Mouse (Mus musculus) C2C12 (cell line): ENCODE data around the gene Ppib. TPM values are rescaled to one million over a fixed set of nuclear protein-coding genes. Genes with fewer than 3 reads are reported as not detected.
A peak's percentile ranks its signal among the peaks of the same experiment; 100 is the strongest.

ENCODE experiments used
- H3K27me3 ChIP-seq: one replicate; pipeline ENCODE4 v1.6.1; 2011; ENCODE audit not compliant: control insufficient read depth, insufficient read depth, insufficient read length
- H3K36me3 ChIP-seq: one replicate; pipeline ENCODE4 v1.6.1; 2011; ENCODE audit not compliant: control insufficient read depth, insufficient read depth
- H3K4me3 ChIP-seq: one replicate; pipeline ENCODE4 v1.5.1; 2011; ENCODE audit warnings: mild to moderate bottlenecking, control low read depth; ENCODE audit not compliant: poor library complexity, insufficient read depth, severe bottlenecking
- H3K79me2 ChIP-seq: one replicate; pipeline ENCODE4 v1.6.1; 2011; ENCODE audit not compliant: control insufficient read depth, insufficient read depth
- H3K79me3 ChIP-seq: one replicate; pipeline ENCODE4 v1.6.1; 2011; ENCODE audit warnings: low read depth, control low read depth
- H3ac ChIP-seq: one replicate; pipeline ENCODE3; 2011; ENCODE audit warnings: low read depth; ENCODE audit not compliant: control insufficient read depth, insufficient read length
- CEBPB ChIP-seq: IDR thresholded peaks from one replicate; pipeline ENCODE4 v1.6.1; 2011; ENCODE audit warnings: low read depth, mild to moderate bottlenecking, control low read depth, moderate library complexity
- CTCF ChIP-seq: IDR thresholded peaks from one replicate; pipeline ENCODE4 v1.5.1; 2011; ENCODE audit not compliant: control insufficient read depth, insufficient read depth, insufficient read length
- FOSL1 ChIP-seq: IDR thresholded peaks from one replicate; pipeline ENCODE4 v1.8.0; 2011; ENCODE audit warnings: mild to moderate bottlenecking, low read length; ENCODE audit not compliant: poor library complexity, insufficient read depth, severe bottlenecking
- MAX ChIP-seq: IDR thresholded peaks from one replicate; pipeline ENCODE4 v1.6.1; 2011; ENCODE audit warnings: mild to moderate bottlenecking, control low read depth
- MYOD1 ChIP-seq: IDR thresholded peaks from one replicate; pipeline ENCODE4 v1.6.1; 2011; ENCODE audit warnings: low read depth; ENCODE audit not compliant: control insufficient read depth, insufficient read length
- MYOG ChIP-seq: IDR thresholded peaks from one replicate; pipeline ENCODE4 v1.6.1; 2011; ENCODE audit not compliant: control insufficient read depth, insufficient read length; ENCODE audit errors: extremely low read depth
- USF1 ChIP-seq: IDR thresholded peaks from one replicate; pipeline ENCODE4 v1.6.1; 2011; ENCODE audit warnings: low read depth, mild to moderate bottlenecking, control low read depth, moderate library complexity
- polyA plus RNA-seq: library from polyadenylated mRNA; unstranded; fragments of >200 nt; fragmentation: generic; extraction: Trizol; gene quantifications from one replicate; pipeline ENCODE4 v1.2.1, GENCODE M21; 2012; ENCODE audit warnings: missing spikeins

Ppib gene
- polyA plus RNA-seq, 1 experiment = 781 TPM

DNA sequence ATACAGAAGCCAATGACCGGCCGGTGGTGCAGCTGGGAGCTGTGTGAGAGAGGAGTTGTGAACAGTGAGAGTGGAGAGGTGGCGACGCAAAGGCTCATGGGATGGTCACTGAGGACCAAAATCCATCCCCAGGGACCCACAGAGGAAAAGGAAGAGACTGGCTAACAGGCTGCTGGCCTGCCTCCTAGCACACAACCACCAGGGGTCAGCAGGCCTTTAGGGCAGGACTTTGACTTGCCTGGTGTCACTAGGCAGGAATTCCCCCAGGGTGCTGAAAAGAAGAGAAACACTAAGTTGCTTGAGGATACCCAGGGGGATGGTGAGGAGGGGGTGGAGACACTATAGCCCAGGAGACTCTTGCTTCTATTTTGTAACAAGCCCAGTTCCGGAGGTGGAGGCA, 7.5 kb downstream of the Ppib start:
- Histone ChIP-seq H3K4me3 (no peak overlapping the region), H3K79me3 (peaks cover 6% of the 10 kb centered on the region), H3K79me2 (peaks cover 9% of the 10 kb centered on the region), H3ac (no peak overlapping the region), H3K36me3 (peaks cover 39% of the 10 kb centered on the region), H3K27me3 (no peaks in the 10 kb centered on the region)
- TF ChIP-seq MYOG (no peak), CTCF (peak; percentile 49)

DNA sequence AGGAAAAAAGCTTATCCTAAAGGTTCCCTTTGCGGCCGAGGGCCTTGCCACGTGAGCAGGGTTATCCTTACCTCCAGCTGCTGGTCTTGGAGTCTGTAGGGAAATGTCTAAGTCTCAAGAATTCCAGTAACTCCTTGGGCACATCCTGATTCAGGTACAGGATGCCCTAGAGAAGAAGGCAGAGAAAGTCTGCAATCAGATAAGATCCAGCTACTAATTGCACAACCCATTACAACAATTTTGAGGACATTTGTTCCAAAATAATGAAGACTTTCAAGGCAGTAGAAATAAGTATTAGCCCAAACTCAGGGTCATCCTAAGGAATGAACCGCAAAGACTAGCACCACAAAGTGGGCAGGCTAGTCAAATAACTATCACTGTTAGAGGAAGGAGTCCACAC, 8.0 kb downstream of the Ppib start:
- Histone ChIP-seq H3K27me3 (no peaks in the 10 kb centered on the region), H3K79me2 (peaks cover 4% of the 10 kb centered on the region), H3K36me3 (peaks cover 34% of the 10 kb centered on the region), H3ac (no peak overlapping the region), H3K4me3 (no peak overlapping the region), H3K79me3 (peaks cover 1% of the 10 kb centered on the region)
- TF ChIP-seq MYOD1 = no peak
- TF ChIP-seq FOSL1 = no peak
- TF ChIP-seq USF1 = no peak
- no peak for TF ChIP-seq MYOG
- TF ChIP-seq MAX = no peak
- no peak for TF ChIP-seq CTCF
- TF ChIP-seq CEBPB = no peak

DNA sequence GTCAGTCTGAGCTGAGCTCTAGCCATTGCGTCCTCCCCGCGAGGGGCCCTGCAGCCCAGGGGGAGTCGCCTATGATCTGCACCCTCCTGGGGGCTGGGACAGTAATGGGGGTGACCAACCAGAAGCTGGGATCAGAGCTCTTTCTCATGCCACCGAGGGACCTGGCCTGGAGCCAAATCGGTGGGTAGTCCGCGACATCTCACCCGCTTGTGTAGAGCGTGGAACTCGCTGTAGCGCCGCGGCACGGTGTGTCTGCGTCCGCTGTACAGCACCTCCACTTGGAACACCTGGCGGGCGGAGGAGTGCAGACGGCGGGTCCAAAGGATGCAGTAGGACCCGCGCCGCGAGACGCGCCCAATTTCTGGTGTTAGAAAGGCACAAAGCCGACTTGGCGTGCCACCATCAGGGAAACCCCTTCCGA, 9.0 kb downstream of the Ppib start:
- Histone ChIP-seq H3K36me3 (peaks cover 25% of the 10 kb centered on the region), H3K79me3 (no peaks in the 10 kb centered on the region), H3ac (no peak overlapping the region), H3K27me3 (no peaks in the 10 kb centered on the region), H3K4me3 (no peak overlapping the region), H3K79me2 (no peaks in the 10 kb centered on the region)
- TF ChIP-seq CEBPB (no peak), FOSL1 (no peak), MAX (no peak), MYOD1 (no peak), USF1 (no peak), CTCF (no peak), MYOG (no peak)

DNA sequence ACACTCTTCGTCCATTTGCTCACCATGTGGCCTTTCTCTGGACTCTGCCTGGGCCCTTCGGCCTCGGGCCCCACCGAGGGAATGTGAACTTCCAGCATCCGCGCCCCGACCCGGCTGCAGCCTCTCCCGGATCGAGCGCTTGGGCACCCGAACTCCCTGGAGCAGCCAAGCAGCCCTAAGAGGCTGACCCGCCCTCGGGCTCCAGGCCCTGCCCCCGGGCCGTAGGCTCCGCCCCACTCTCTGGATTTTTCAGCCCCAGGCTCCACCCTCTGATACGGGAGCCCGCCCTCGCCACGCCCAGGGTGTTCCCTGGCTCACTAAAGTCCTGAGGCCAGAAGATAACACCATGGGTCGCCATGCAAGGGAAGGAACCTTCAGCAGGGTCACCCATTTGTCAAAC, 9.6 kb downstream of the Ppib start, which contains the start of gene Snx22:
Snx22 (minus strand) TSS at position 137 of the 400 bp plus-strand sequence.
- no peaks in the 10 kb centered on the region for H3K79me2 ChIP-seq
- no peak for TF ChIP-seq CEBPB
- no peak for TF ChIP-seq FOSL1
- no peak for TF ChIP-seq MAX
- TF ChIP-seq MYOG = no peak
- no peak for TF ChIP-seq MYOD1
- TF ChIP-seq CTCF = no peak
- no peak for TF ChIP-seq USF1
- peaks cover 22% of the 10 kb centered on the region for H3K36me3 ChIP-seq
- H3K79me3 ChIP-seq = no peaks in the 10 kb centered on the region
- H3ac ChIP-seq = peak within 1 kb of the TSS; percentile 1
- peak within 1 kb of the TSS; percentile 18 for H3K4me3 ChIP-seq
- no peaks in the 10 kb centered on the region for H3K27me3 ChIP-seq

DNA sequence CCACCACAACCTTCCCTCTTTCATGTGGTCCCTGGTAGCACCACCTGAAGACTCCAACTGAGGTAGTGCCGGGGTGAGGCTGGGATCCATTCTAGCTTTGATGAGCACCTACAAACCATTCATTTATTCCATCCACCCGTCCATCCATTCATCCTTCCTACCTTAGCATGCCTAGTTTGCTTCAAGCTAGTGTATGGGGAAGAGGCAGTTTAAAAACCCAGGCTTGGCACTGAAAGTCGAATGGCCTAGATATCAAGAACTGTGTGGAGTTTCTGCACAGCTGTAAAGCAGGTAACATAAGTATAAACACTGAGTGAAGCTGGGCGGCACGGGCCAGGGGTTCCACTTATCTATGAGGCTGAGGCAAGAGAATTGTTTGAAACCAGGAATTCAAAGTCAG, 10.1 kb downstream of the Ppib start:
- Histone ChIP-seq H3K4me3 (no peak overlapping the region), H3K79me3 (no peaks in the 10 kb centered on the region), H3ac (no peak overlapping the region), H3K36me3 (peaks cover 20% of the 10 kb centered on the region), H3K27me3 (no peaks in the 10 kb centered on the region), H3K79me2 (no peaks in the 10 kb centered on the region)
- TF ChIP-seq CEBPB (no peak), MYOD1 (no peak), FOSL1 (no peak), MAX (no peak), CTCF (no peak), MYOG (no peak), USF1 (no peak)

DNA sequence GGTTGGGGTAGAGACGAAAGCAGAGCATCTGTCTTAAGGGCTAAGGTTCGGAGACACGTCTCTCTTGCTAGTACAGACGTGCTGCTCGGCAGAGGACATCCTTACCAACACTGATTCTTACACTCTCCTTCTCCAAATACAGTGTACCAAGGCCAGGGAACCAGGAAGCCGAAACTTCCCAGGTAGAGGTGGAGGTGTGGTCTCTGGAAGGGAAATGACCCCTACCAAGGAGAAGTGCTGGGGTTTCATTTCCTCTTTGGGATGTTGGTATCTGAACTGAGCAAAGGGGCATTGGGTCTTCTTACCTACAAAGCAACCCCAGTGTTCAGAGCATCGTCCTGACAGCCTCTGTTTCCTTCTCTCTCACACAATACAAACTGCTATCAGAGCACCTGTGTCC, 12.7 kb downstream of the Ppib start:
- TF ChIP-seq MYOD1 (no peak), FOSL1 (no peak), USF1 (no peak), CEBPB (no peak), CTCF (no peak), MYOG (no peak), MAX (no peak)

More for the DNA sequence above, 12.7 kb downstream of the Ppib start:
- Histone ChIP-seq H3K4me3 (no peak overlapping the region), H3K36me3 (no peaks in the 10 kb centered on the region), H3K79me2 (no peaks in the 10 kb centered on the region), H3ac (no peak overlapping the region), H3K27me3 (no peaks in the 10 kb centered on the region), H3K79me3 (no peaks in the 10 kb centered on the region)
